Mouse (Mus musculus) erythroblast, embryonic 14.5 days (primary cell): ENCODE data around the gene Osbpl5.

ENCODE experiments used
- GATA1 ChIP-seq: IDR thresholded peaks from 2 replicates; pipeline ENCODE4 v1.6.1; 2012; ENCODE audit warnings: low read length, inconsistent platforms, mixed read lengths
- TAL1 ChIP-seq: IDR thresholded peaks from 3 replicates; pipeline ENCODE4 v1.6.1; 2012; ENCODE audit warnings: low read length, inconsistent platforms, mixed read lengths

DNA sequence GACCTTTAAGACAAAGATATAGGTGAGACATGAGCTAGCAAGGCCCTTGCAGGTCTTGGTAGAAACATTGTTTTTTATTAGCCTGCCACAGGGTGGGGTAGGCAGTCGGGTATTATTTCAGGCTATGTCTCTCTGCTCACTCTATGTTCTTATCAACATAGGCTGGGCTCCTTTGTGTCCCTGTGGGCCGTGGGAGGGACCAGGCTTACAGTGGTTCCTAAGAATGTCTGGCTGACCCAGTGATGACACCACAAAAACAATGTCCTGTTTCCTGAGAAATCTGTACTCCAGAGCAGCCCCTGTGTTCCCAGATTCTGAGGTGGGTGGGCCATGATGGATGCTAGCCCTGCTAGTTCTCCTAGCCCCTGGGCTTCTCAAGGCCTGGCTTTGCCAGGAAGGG is 20.6 kb upstream of the Osbpl5 start:
- TF ChIP-seq TAL1 (no peak), GATA1 (no peak)
